Mouse (Mus musculus): ENCODE measurements at regions not wholly inside any gene's neighbourhood (a gene's known extent, or its start where the extent isn't known, plus 50 kb on each side); places are given as distances from the start of the nearest gene placed in this dataset.

GRCm38 (mm10) chr17:61960837-61961236 lies 920.3 kb downstream of the Efna5 start:
- H3K9ac ChIP-seq = no peak overlapping the region
- H3K27ac ChIP-seq (replicated peaks) = no peak overlapping the region
- no peaks in the 10 kb centered on the region for H3K36me3 ChIP-seq (replicated peaks)
- H3K9me3 ChIP-seq (replicated peaks) = no peaks in the 10 kb centered on the region
- 0 out of 2 replicates have a peak, but pooled peaks have one; percentile 37 for ATAC-seq (ENCODE audit: insufficient read depth)
- H3K4me2 ChIP-seq = no peak overlapping the region
- no peak overlapping the region for H3K4me3 ChIP-seq (replicated peaks)
- WGBS (ENCODE audit: insufficient replicate concordance) = 28% methylated on average over 5 of the region's 5 CpGs
- H3K27me3 ChIP-seq = no peaks in the 10 kb centered on the region
- H3K4me1 ChIP-seq (replicated peaks) = no peaks in the 10 kb centered on the region

GRCm38 (mm10) chr17:61960017-61960813 lies 920.9 kb downstream of the Efna5 start:
- Histone ChIP-seq H3K27me3 (no peaks in the 10 kb centered on the region), H3K27ac (replicated peaks) (no peak overlapping the region), H3K4me1 (replicated peaks) (no peaks in the 10 kb centered on the region), H3K9ac (no peak overlapping the region), H3K4me3 (replicated peaks) (no peak overlapping the region), H3K36me3 (replicated peaks) (no peaks in the 10 kb centered on the region), H3K9me3 (replicated peaks) (no peaks in the 10 kb centered on the region), H3K4me2 (no peak overlapping the region)
- peak; percentile 90 for ATAC-seq (ENCODE audit: insufficient read depth)
- 39% methylated on average over 5 of the region's 5 CpGs for WGBS (ENCODE audit: insufficient replicate concordance)

- Histone ChIP-seq H3K4me2 (no peak overlapping the region), H3K36me3 (replicated peaks) (no peaks in the 10 kb centered on the region), H3K27me3 (no peaks in the 10 kb centered on the region), H3K9me3 (replicated peaks) (no peaks in the 10 kb centered on the region), H3K4me1 (replicated peaks) (no peaks in the 10 kb centered on the region), H3K9ac (no peak overlapping the region), H3K4me3 (replicated peaks) (no peak overlapping the region), H3K27ac (replicated peaks) (no peak overlapping the region)
- ATAC-seq (ENCODE audit: insufficient read depth) = no peak
Measured at GRCm38 (mm10) chr17:61917766-61918165, 963.4 kb downstream of the Efna5 start.

- 76% methylated on average over 19 of the region's 19 CpGs for WGBS (ENCODE audit: insufficient replicate concordance)
Measured at GRCm38 (mm10) chr17:61902898-61903297, 978.2 kb downstream of the Efna5 start.

GRCm38 (mm10) chr17:61890631-61891030 lies 990.5 kb downstream of the Efna5 start:
- ATAC-seq (ENCODE audit: insufficient read depth) = no peak
- Histone ChIP-seq H3K9me3 (replicated peaks) (no peaks in the 10 kb centered on the region), H3K9ac (no peak overlapping the region), H3K27ac (replicated peaks) (no peak overlapping the region), H3K4me2 (no peak overlapping the region), H3K27me3 (no peaks in the 10 kb centered on the region), H3K4me1 (replicated peaks) (no peaks in the 10 kb centered on the region), H3K4me3 (replicated peaks) (no peak overlapping the region), H3K36me3 (replicated peaks) (no peaks in the 10 kb centered on the region)
- WGBS (ENCODE audit: insufficient replicate concordance) = 62% methylated on average over 4 of the region's 4 CpGs

More at GRCm38 (mm10) chr17:61902898-61903297, 978.2 kb downstream of the Efna5 start:
- Histone ChIP-seq H3K27ac (replicated peaks) (no peak overlapping the region), H3K4me1 (replicated peaks) (no peaks in the 10 kb centered on the region), H3K27me3 (no peaks in the 10 kb centered on the region), H3K36me3 (replicated peaks) (no peaks in the 10 kb centered on the region), H3K4me3 (replicated peaks) (no peak overlapping the region), H3K9me3 (replicated peaks) (no peaks in the 10 kb centered on the region), H3K4me2 (no peak overlapping the region), H3K9ac (no peak overlapping the region)
- ATAC-seq (ENCODE audit: insufficient read depth) = no peak

- 43% methylated on average over 4 of the region's 4 CpGs for whole genome bisulfite sequencing (ENCODE audit: insufficient replicate concordance)
- Histone ChIP-seq H3K27me3 (no peaks in the 10 kb centered on the region), H3K4me2 (no peak overlapping the region), H3K4me3 (replicated peaks) (no peak overlapping the region), H3K4me1 (replicated peaks) (no peaks in the 10 kb centered on the region), H3K9me3 (replicated peaks) (no peaks in the 10 kb centered on the region), H3K9ac (no peak overlapping the region), H3K27ac (replicated peaks) (no peak overlapping the region), H3K36me3 (replicated peaks) (no peaks in the 10 kb centered on the region)
- no peak for ATAC-seq (ENCODE audit: insufficient read depth)
Measured at GRCm38 (mm10) chr17:61866154-61866553, 1015.0 kb downstream of the Efna5 start.

- Histone ChIP-seq H3K9ac (no peak overlapping the region), H3K36me3 (replicated peaks) (no peaks in the 10 kb centered on the region), H3K27ac (replicated peaks) (no peak overlapping the region), H3K9me3 (replicated peaks) (no peaks in the 10 kb centered on the region), H3K4me3 (replicated peaks) (no peak overlapping the region), H3K4me1 (replicated peaks) (no peaks in the 10 kb centered on the region), H3K4me2 (no peak overlapping the region), H3K27me3 (no peaks in the 10 kb centered on the region)
- no peak for ATAC-seq (ENCODE audit: insufficient read depth)
- 47% methylated on average over 2 of the region's 2 CpGs for WGBS (ENCODE audit: insufficient replicate concordance)
Measured at GRCm38 (mm10) chr17:61862437-61862836, 1018.7 kb downstream of the Efna5 start.

- H3K4me1 ChIP-seq (replicated peaks) = no peaks in the 10 kb centered on the region
- no peaks in the 10 kb centered on the region for H3K36me3 ChIP-seq (replicated peaks)
- no peak overlapping the region for H3K9ac ChIP-seq
- 55% methylated on average over 2 of the region's 2 CpGs for WGBS (ENCODE audit: insufficient replicate concordance)
- no peaks in the 10 kb centered on the region for H3K27me3 ChIP-seq
- H3K27ac ChIP-seq (replicated peaks) = no peak overlapping the region
- H3K4me2 ChIP-seq = no peak overlapping the region
- ATAC-seq (ENCODE audit: insufficient read depth) = no peak
- no peaks in the 10 kb centered on the region for H3K9me3 ChIP-seq (replicated peaks)
- no peak overlapping the region for H3K4me3 ChIP-seq (replicated peaks)
Measured at GRCm38 (mm10) chr17:61837555-61837954, 1043.6 kb downstream of the Efna5 start.

- no peak for ATAC-seq (ENCODE audit: insufficient read depth)
- Histone ChIP-seq H3K9ac (no peak overlapping the region), H3K36me3 (replicated peaks) (no peaks in the 10 kb centered on the region), H3K9me3 (replicated peaks) (no peaks in the 10 kb centered on the region), H3K27me3 (no peaks in the 10 kb centered on the region), H3K4me1 (replicated peaks) (no peaks in the 10 kb centered on the region), H3K27ac (replicated peaks) (no peak overlapping the region), H3K4me2 (no peak overlapping the region), H3K4me3 (replicated peaks) (no peak overlapping the region)
- 73% methylated on average over 2 of the region's 2 CpGs for WGBS (ENCODE audit: insufficient replicate concordance)
Measured at GRCm38 (mm10) chr17:61815490-61815889, 1065.6 kb downstream of the Efna5 start.

GRCm38 (mm10) chr17:61768361-61768760 lies 1112.8 kb downstream of the Efna5 start:
- H3K27me3 ChIP-seq = no peaks in the 10 kb centered on the region
- H3K4me2 ChIP-seq = no peak overlapping the region
- no peak overlapping the region for H3K9ac ChIP-seq
- H3K4me3 ChIP-seq (replicated peaks) = no peak overlapping the region
- no peak for ATAC-seq (ENCODE audit: insufficient read depth)
- H3K36me3 ChIP-seq (replicated peaks) = no peaks in the 10 kb centered on the region
- H3K27ac ChIP-seq (replicated peaks) = no peak overlapping the region
- no peaks in the 10 kb centered on the region for H3K4me1 ChIP-seq (replicated peaks)
- H3K9me3 ChIP-seq (replicated peaks) = no peaks in the 10 kb centered on the region

- H3K27me3 ChIP-seq = no peaks in the 10 kb centered on the region
- 39% methylated on average over 2 of the region's 2 CpGs for WGBS (ENCODE audit: insufficient replicate concordance)
Measured at GRCm38 (mm10) chr17:61765143-61765542, 1116.0 kb downstream of the Efna5 start.

More at GRCm38 (mm10) chr17:61765143-61765542, 1116.0 kb downstream of the Efna5 start:
- no peak overlapping the region for H3K4me2 ChIP-seq
- no peak for ATAC-seq (ENCODE audit: insufficient read depth)
- no peak overlapping the region for H3K4me3 ChIP-seq (replicated peaks)
- H3K4me1 ChIP-seq (replicated peaks) = no peaks in the 10 kb centered on the region
- H3K9me3 ChIP-seq (replicated peaks) = no peaks in the 10 kb centered on the region
- H3K9ac ChIP-seq = no peak overlapping the region
- no peak overlapping the region for H3K27ac ChIP-seq (replicated peaks)
- H3K36me3 ChIP-seq (replicated peaks) = no peaks in the 10 kb centered on the region

Data from liver, embryonic 15.5 days (tissue).